Mouse (Mus musculus) heart, postnatal 14 days (tissue): Measurements from ENCODE around the gene Mad2l2. TPM values are rescaled to one million over a fixed set of nuclear protein-coding genes. Genes with fewer than 3 reads are reported as not detected.

ENCODE experiments used
- DNase-seq, 2 experiments: peaks; one replicate each; pipeline ENCODE4 v3.0.0; 2021 to 2022
- intact Hi-C: fragments of 180-260 bp; cut with DNase I; formaldehyde crosslinking; loops from one replicate; pipeline ENCODE4 v1.15.1; 2025
- long read RNA-seq, 2 experiments: library from polyadenylated mRNA; stranded (forward); transcript quantifications; one replicate each; pipeline ENCODE4 v2.0.0; 2021
- total RNA-seq, 2 experiments: library from RNA; stranded (reverse); gene quantifications; 2 replicates each; pipeline ENCODE4 v1.2.3; 2021

Gene Mad2l2
- total RNA-seq: 10 to 100 TPM; 11.5 to 12.5 TPM
- long read RNA-seq, experiment 1, transcript Mad2l2-201 (8 exons, 1,535 nt): major isoform, 19 of 25 reads
- long read RNA-seq, experiment 1, partial matches to known transcripts: 1 of 25 reads
- long read RNA-seq, experiment 1, other reads (novel, unspliced or antisense): 4 of 25 reads
- long read RNA-seq, experiment 2, transcript Mad2l2-201 (8 exons, 1,535 nt): major isoform, 16 of 20 reads
- long read RNA-seq, experiment 2, partial matches to known transcripts: 0 of 20 reads
- long read RNA-seq, experiment 2, other reads (novel, unspliced or antisense): 3 of 20 reads

- intact Hi-C loops: no loop called here
- DNase-seq: no peak
Observed at GRCm38 (mm10) chr4:148130133-148130532, at the start of gene Mad2l2. TSS of gene Mad2l2 (plus strand) at chr4:148130384.

- DNase-seq: no peak
- intact Hi-C loops: no loop called here
Observed at GRCm38 (mm10) chr4:148080597-148080973, 49.6 kb upstream of the Mad2l2 start.

DNA sequence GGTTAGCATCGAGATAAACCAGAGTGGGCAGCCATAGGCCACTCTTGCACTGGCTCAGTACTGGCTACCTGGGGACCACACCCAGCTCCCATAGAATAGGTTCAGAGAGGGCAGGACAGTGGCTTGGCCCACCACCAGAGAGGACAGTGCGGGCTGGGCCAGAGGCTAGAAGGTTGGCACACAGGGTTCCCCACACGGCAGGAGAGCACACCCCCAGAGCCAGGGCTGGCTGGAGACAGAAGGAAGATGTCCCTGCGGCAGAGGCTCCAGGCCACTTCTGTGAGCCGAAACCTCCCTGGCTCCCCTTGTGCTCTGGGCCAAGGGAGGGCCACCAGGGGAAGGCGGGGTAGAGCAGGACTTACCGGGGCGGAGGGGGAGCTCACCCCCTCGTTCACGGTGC, 49.0 kb upstream of the Mad2l2 start:
- intact Hi-C loops: no loop called here
- DNase-seq: no peak

- intact Hi-C loops: no loop called here
- DNase-seq: peak; percentile 69 to 73
Observed at GRCm38 (mm10) chr4:148082257-148083044, 47.7 kb upstream of the Mad2l2 start.

- peak in 1 of 2 experiments; percentile 53 for DNase-seq
- intact Hi-C loops: no loop called here
Observed at GRCm38 (mm10) chr4:148083176-148083899, 46.8 kb upstream of the Mad2l2 start.

DNA sequence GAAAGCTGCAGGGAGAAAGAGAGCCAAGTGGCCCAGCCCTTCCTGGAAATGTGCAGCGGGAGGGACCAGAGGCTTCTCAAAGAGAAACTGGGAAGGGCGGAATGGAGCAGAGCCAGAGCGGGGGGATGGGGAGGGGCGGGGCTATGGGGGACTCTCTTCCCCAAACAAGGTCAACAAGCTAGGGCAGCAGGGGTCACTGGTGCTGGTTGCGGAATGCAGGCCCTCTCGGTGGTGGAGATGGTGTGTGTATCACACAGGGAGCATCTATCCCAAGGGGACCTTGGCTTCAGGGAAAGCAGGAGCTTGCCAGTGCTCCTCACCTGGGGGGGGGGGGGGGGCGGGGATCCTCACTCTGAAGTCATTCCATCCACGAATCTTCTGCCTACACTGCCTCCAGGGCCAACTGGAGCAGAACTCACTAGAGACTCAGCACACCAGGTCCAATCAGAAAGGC, 45.9 kb upstream of the Mad2l2 start:
- peak; percentile 57 to 63 for DNase-seq
- intact Hi-C loops: no loop called here

DNA sequence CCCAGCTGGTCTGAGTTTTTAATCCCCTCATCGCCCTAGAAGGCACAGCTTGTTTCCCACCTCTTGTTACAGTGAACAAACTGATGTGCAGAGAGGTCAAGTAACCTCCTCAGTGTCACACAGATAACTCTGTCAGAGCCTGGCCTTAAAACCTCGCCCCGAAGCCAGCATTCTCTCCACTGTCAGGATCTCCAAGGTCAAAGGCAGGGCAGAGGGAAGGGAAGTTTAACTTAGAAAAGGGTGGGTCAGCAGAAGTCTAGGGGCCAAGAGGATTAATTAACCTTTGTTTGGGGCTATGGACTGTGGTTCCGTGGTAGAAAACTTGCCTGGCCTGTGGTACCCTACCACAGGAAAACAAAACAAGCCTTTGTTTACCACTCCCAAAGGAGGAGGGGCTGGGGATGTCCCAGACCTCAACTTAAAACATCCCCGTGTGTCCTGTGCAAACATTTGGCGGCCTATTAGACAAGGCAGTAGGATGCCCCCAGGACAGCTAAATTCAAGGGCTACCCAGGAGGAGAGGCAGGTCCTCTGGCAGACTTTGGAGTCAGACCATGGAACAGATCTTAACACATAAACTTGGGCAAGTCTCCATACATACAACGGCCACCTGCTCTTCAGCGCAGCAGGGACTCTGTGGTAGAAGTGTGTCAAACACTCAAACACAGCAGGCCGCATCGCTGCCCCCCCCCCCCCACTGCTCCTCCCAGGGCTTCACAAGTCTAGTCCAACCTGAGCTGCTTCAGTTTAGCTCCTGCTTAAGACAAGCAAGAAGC, 44.9 kb upstream of the Mad2l2 start:
- no peak for DNase-seq
- intact Hi-C loops: no loop called here

DNA sequence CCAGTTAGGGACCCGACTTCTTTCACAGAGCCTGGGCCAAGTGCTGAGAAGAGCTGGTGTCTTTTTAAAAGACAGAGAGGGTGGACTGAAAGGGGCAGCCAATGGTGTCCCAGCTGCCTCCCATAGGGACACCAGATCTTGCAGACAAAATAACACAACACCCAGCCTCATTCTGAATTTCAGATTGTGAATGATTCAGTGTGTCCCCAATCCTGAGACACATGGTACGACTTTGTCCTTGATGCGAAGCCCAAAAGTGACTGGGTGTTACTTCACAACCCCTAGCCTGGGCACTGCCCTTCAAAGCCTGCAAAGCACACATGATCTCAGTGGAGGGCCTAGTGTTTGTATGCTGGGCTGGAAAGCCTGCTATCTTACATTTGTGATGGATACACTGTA, 44.3 kb upstream of the Mad2l2 start:
- no peak for DNase-seq
- intact Hi-C loops: no loop called here

- DNase-seq: peak; percentile 64 to 66
- intact Hi-C loops: no loop called here
Observed at GRCm38 (mm10) chr4:148087091-148087906, 42.9 kb upstream of the Mad2l2 start.

DNA sequence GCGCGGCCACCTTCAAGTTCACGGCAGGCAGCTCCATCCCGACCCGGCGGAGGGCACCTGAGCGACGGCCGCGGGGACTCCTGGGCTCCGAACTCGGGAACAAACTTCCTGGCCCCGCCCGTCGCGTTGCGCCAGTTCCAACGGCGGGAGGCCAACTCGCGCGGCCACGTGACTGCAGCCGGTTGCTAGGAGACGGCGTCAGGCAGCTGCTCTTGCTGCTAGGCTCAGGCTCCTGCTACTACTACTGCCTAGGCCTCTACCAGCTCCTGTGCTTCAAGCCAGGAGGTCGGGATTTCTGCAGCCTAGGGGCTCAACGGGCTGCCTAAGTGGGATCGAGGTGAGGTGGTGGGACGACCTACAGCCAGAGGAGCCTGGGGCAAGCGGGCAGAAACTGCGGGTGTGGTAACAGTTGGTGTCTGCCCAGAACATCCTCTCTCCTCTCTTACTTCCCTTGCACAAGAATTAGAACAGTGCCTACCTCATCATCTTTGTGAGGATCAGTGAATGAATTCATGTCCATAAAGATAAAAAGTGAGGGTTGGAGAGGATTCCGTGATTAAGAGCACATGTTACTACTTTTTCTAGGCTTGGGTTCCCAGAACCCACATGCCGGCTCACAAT, 42.2 kb upstream of the Mad2l2 start, which contains the start of gene Agtrap:
Gene Agtrap, minus strand, starts transcription at position 125 of the 621 bp plus-strand sequence.
- peak; percentile 97 to 98 for DNase-seq
- intact Hi-C loops: no loop called here

DNA sequence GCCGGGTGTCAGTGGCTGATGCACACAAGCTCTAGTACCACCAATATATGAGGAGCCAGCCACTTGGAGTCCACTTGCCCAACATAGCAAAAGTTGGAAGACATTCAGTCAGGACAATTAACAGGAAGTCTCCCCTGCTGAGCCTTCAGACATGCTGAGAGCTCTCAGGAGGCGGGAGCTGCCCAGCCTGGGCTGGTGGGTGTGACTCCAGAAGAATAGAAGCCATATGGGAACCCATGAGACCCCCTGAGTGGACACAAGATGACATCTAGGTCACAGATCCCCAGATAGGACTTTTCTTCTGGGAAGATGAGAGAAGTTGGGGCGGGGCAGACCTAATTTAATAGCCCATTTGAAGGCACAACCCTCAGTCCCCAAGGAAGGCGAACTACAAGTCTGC, 41.0 kb upstream of the Mad2l2 start:
- DNase-seq: no peak
- intact Hi-C loops: no loop called here

DNA sequence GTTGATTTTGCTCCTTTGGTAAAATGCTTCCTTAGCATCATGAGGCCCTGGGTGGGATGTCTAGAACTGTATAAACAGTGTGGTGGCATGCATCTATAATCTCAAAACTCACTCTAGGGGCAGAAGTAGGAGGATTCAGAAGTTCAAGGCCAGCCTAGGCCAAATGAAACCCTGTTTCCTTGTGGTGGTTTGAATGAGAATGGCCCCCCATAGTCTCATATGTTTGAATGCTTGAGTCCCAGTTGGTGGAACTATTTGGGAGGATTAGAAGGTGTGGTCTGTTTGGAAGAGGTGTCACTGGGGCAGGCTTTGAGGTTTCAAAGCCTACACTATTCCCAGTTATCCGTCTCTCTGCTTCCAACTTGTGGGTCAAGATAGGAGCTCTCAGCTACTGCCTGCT, 39.0 kb upstream of the Mad2l2 start:
- DNase-seq: no peak
- intact Hi-C loops: no loop called here

- DNase-seq: no peak
Observed at GRCm38 (mm10) chr4:148092551-148093271, 37.5 kb upstream of the Mad2l2 start.

DNA sequence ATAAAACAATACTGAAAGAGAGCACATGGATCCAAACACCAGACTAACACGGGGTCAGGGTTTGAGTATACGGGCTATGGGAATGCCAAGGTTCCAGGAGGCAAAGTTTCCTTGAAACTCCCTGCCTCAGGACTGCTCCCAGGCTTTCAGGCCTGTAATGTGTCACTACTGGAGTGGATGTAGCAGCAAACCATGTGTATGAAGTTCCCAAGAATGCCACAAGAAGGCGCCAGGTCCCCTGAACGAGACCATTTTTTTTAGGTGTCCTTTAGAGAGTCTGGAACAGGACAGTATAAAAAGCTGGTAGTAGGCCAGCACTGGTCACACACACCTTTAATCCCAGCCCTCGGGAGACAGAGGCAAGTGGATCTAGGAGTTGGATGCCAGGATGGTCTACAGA, 36.0 kb upstream of the Mad2l2 start:
- intact Hi-C loops: no loop called here
- no peak for DNase-seq

More at GRCm38 (mm10) chr4:148092551-148093271, 37.5 kb upstream of the Mad2l2 start:
- intact Hi-C loops: no loop called here

DNA sequence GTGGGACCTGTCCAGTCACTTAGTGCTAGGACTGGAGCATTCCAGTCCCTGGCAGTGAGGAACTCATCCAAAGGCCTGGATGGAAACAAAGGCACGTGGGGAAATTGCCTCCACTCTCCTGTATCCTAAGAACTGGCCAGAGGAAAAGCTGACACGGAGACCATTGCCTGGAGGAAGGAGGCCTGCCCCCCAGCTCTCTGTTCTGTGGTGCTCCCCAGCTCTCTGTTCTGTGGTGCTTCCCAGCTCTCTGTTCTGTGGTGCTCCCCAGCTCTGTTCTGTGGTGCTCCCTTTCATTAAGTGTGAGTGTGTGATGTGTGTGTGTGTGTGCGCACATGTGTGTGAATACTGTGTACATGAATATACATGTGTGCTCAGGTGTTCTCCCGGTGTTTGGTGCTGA, 35.1 kb upstream of the Mad2l2 start:
- no peak for DNase-seq
- intact Hi-C loops: no loop called here

DNA sequence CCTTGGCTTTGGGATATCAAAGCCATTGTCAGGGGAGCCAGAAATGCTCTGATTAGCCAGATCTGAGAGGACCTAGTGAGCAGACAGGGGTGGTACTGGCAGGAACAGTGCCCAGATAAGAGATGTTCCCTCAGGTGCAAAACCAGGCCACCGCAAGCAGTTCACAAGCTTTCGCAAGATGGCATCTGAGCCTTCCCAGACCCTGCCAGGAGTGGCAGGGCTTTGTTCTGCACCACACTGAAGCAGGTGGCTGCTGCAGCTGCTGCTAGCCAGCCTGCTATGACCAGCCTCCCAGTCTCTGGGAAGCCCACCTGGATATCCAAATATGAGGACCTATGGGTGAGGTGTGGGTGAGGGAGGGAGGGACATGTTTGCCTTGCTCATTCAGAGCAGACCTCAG, 32.2 kb upstream of the Mad2l2 start:
- DNase-seq: no peak
- intact Hi-C loops: no loop called here

GRCm38 (mm10) chr4:148098666-148099065, 31.5 kb upstream of the Mad2l2 start:
- intact Hi-C loops: no loop called here

DNA sequence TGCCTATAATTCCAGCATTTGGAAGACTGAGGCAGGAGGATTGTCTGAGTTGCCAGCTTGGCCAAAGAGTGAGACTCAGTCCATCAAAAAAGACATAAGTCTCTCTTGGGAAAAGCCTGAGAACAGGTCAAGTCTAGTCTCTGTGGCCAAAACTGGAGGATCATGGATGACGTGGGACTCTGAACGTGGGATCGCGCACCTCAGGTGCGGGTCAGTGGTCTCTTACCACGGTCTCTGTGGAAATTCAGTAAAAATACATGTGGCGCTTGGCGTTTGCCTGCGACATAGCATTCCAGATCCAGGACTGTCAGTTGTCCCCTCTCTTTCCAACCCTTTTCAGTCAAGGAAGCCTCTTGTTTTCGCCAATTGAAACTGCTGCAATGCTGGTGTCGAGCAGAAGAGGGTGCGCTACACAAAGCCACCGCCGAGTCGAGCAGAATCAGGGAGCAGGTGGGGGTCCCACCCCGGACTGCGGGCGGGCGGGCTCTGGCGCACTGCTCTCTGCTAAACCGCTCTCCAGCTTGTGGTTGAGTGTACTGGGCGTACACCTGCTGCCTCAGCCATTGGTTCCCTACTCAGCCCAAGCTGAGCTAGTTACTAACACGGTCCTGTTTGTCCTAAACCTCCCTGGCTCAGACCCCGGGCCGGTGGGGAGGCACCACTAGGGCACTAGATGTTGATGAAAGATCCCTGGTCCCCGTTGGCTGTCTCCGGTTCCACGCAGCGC, 28.2 kb upstream of the Mad2l2 start:
- intact Hi-C loops: no loop called here
- DNase-seq: peak; percentile 54 to 66

More at GRCm38 (mm10) chr4:148098666-148099065, 31.5 kb upstream of the Mad2l2 start:
- DNase-seq: no peak
